Mouse (Mus musculus) limb, embryonic 10.5 days (tissue): ENCODE data around the gene Ints14. TPM values are rescaled to one million over a fixed set of nuclear protein-coding genes. Genes with fewer than 3 reads are reported as not detected.
"Not testable (repeated sequence)": the region's sequence is repeated elsewhere in the genome, so short reads cannot be mapped to it uniquely, and the experiment has no call there.

Experiments used
- DNase-seq: peaks from one replicate; pipeline ENCODE4 v3.0.0-alpha.2; 2017; ENCODE audit warnings: low spot score
- H3K27ac ChIP-seq: fragments of 300-500 bp; sonication (generic); 2 replicates; pipeline ENCODE4 v1.5.1; 2016; ENCODE audit warnings: mild to moderate bottlenecking
- H3K27me3 ChIP-seq: fragments of 300-500 bp; sonication (generic); 2 replicates; pipeline ENCODE4 v1.6.1; 2016; ENCODE audit warnings: low read depth, mild to moderate bottlenecking; ENCODE audit not compliant: poor library complexity, severe bottlenecking
- H3K36me3 ChIP-seq: fragments of 300-500 bp; sonication (generic); 2 replicates; pipeline ENCODE4 v1.6.1; 2016; ENCODE audit warnings: mild to moderate bottlenecking, moderate library complexity
- H3K4me1 ChIP-seq: fragments of 300-500 bp; sonication (generic); 2 replicates; pipeline ENCODE4 v1.6.1; 2016
- H3K4me3 ChIP-seq: fragments of 300-500 bp; sonication (generic); 2 replicates; pipeline ENCODE4 v1.5.1; 2016; ENCODE audit warnings: mild to moderate bottlenecking, moderate library complexity
- H3K9me3 ChIP-seq: fragments of 300-500 bp; sonication (generic); replicated peaks from 2 replicates; pipeline ENCODE4 v1.6.1; 2016; ENCODE audit warnings: mild to moderate bottlenecking
- WGBS: fragments of 180-500 bp; shearing (Covaris S2); methylation state at CpG from one replicate; pipeline ENCODE4 v1.1.7; 2016; 5-methylcytosine and 5-hydroxymethylcytosine counted together
- microRNA-seq: library from miRNA; unstranded; fragments of <30 nt; microRNA quantifications from one replicate; pipeline ENCODE4, GENCODE M21; 2017
- polyA plus RNA-seq: library from polyadenylated mRNA; unstranded; fragments of >200 nt; fragmentation: Nextera tagmentation; extraction: Ambion mirVana; gene quantifications from 2 replicates; pipeline ENCODE4 v1.2.1, GENCODE M21; 2016

The Ints14 gene
- polyA plus RNA-seq, 1 experiment from 2014 or later = 78.4 TPM

- Histone ChIP-seq H3K36me3 (no peaks in the 10 kb centered on the region), H3K4me1 (peaks cover 10% of the 10 kb centered on the region), H3K9me3 (no peaks in the 10 kb centered on the region), H3K4me3 (no peak overlapping the region), H3K27me3 (no peaks in the 10 kb centered on the region), H3K27ac (no peak overlapping the region)
- 88% methylated on average over 5 of the region's 5 CpGs for WGBS
- no peak for DNase-seq
Observed at GRCm38 (mm10) chr9:65028313-65028712, 67.6 kb downstream of the Ints14 start.

GRCm38 (mm10) chr9:65031355-65031754, 70.7 kb downstream of the Ints14 start:
- not testable (repeated sequence) for H3K4me3 ChIP-seq, H3K27ac ChIP-seq, H3K27me3 ChIP-seq, H3K9me3 ChIP-seq, DNase-seq
- peaks cover 12% of the 10 kb centered on the region for H3K36me3 ChIP-seq
- peaks cover 13% of the 10 kb centered on the region for H3K4me1 ChIP-seq
- 74% methylated on average over 5 of the region's 5 CpGs for WGBS

- Histone ChIP-seq H3K27ac (peak overlapping the region; percentile 96; the same call in 1 of the 2 replicates), H3K27me3 (no peaks in the 10 kb centered on the region), H3K9me3 (no peaks in the 10 kb centered on the region), H3K4me3 (peak overlapping the region; percentile 97), H3K4me1 (peaks cover 13% of the 10 kb centered on the region), H3K36me3 (peaks cover 17% of the 10 kb centered on the region)
- WGBS = 37% methylated on average over 4 of the region's 4 CpGs
- no peak for DNase-seq
Observed at GRCm38 (mm10) chr9:65031894-65032268, 71.2 kb downstream of the Ints14 start.

- under 1% methylated on average over 85 of the region's 85 CpGs for WGBS
Observed at GRCm38 (mm10) chr9:65032269-65033108, 71.8 kb downstream of the Ints14 start, which contains the start of gene Dpp8. TSS of gene Dpp8 (plus strand) at chr9:65032414.

GRCm38 (mm10) chr9:65036456-65036855, 75.8 kb downstream of the Ints14 start:
- Histone ChIP-seq H3K4me3 (no peak overlapping the region), H3K4me1 (peaks cover 13% of the 10 kb centered on the region), H3K9me3 (no peaks in the 10 kb centered on the region), H3K36me3 (peaks cover 61% of the 10 kb centered on the region), H3K27me3 (no peaks in the 10 kb centered on the region), H3K27ac (no peak overlapping the region)
- WGBS = 100% methylated on average over 1 of the region's 1 CpGs
- no peak for DNase-seq

More at GRCm38 (mm10) chr9:65032269-65033108, 71.8 kb downstream of the Ints14 start, which contains the start of gene Dpp8:
- H3K4me1 ChIP-seq = peaks cover 13% of the 10 kb centered on the region
- DNase-seq = peak; percentile 96
- H3K36me3 ChIP-seq = peaks cover 23% of the 10 kb centered on the region
- H3K27ac ChIP-seq = peak within 1 kb of the TSS; percentile 96
- H3K27me3 ChIP-seq = no peaks in the 10 kb centered on the region
- H3K4me3 ChIP-seq = peak within 1 kb of the TSS; percentile 97
- no peaks in the 10 kb centered on the region for H3K9me3 ChIP-seq

Small RNA genes lying within 50 kb of the gene (microRNA-seq; reads per million reads assigned to microRNA genes)
- not detected for gene Gm25640

Other genes with a start within 250 kb of the Ints14 start
- gene Rab11a, start 223.1 kb upstream of the Ints14 start, polyA plus RNA-seq = 202 and 211 TPM in 2 replicates
- gene Dennd4a, start 149.6 kb upstream of the Ints14 start, polyA plus RNA-seq = 5.3 and 7.9 TPM in 2 replicates
- 0.06 TPM in 1 of 2 replicates, not detected in the other for gene Slc24a1, start 9.3 kb upstream of the Ints14 start, polyA plus RNA-seq
- 99.9 and 105 TPM in 2 replicates for gene Hacd3, start 60.8 kb downstream of the Ints14 start, polyA plus RNA-seq
- gene Dpp8, start 71.5 kb downstream of the Ints14 start, polyA plus RNA-seq = 36.7 and 43.3 TPM in 2 replicates
- 11.1 and 11.2 TPM in 2 replicates for gene Igdcc4, start 140.6 kb downstream of the Ints14 start, polyA plus RNA-seq
- gene Igdcc3, start 180.3 kb downstream of the Ints14 start, polyA plus RNA-seq = 230 and 420 TPM in 2 replicates
- 8.7 and 9.0 TPM in 2 replicates for gene Parp16, start 234.4 kb downstream of the Ints14 start, polyA plus RNA-seq